Mouse (Mus musculus) heart, adult 2 months (tissue): Measurements from ENCODE around the gene Med27. TPM values are rescaled to one million over a fixed set of nuclear protein-coding genes. Genes with fewer than 3 reads are reported as not detected.

ENCODE experiments used
- DNase-seq, 2 experiments: peaks; one replicate each; pipeline ENCODE4 v3.0.0; 2021
- H3K27ac ChIP-seq: fragments of 200-600 bp; 2 replicates; pipeline ENCODE4 v1.8.1; 2022
- H3K27me3 ChIP-seq: fragments of 200-500 bp; 2 replicates; pipeline ENCODE4 v1.6.1; 2012; ENCODE audit warnings: mild to moderate bottlenecking, low read length, inconsistent platforms, mixed read lengths; ENCODE audit not compliant: control insufficient read depth, insufficient read depth
- H3K36me3 ChIP-seq: fragments of 200-500 bp; 2 replicates; pipeline ENCODE4 v1.6.1; 2012; ENCODE audit warnings: low read length, inconsistent platforms; ENCODE audit not compliant: control insufficient read depth, insufficient read depth
- H3K4me1 ChIP-seq: fragments of 200-500 bp; 2 replicates; pipeline ENCODE4 v1.6.1; 2011; ENCODE audit warnings: low read length; ENCODE audit not compliant: control insufficient read depth, insufficient read depth
- H3K4me3 ChIP-seq: fragments of 200-600 bp; 2 replicates; pipeline ENCODE4 v1.8.1; 2022
- H3K79me2 ChIP-seq: fragments of 200-500 bp; replicated peaks from 2 replicates; pipeline ENCODE4 v1.6.1; 2012; ENCODE audit warnings: mild to moderate bottlenecking, inconsistent platforms, low read length, moderate library complexity, mixed read lengths; ENCODE audit not compliant: control insufficient read depth, insufficient read depth
- H3K9ac ChIP-seq: fragments of 200-500 bp; 2 replicates; pipeline ENCODE4 v1.6.1; 2012; ENCODE audit warnings: low read depth, mild to moderate bottlenecking, control low read depth, inconsistent platforms, low read length, mixed read lengths
- CTCF ChIP-seq: fragments of 200-600 bp; IDR thresholded peaks from 2 replicates; pipeline ENCODE4 v1.8.1; 2022; ENCODE audit warnings: antibody characterized with exemption, mild to moderate bottlenecking, moderate library complexity
- EP300 ChIP-seq: fragments of 200-500 bp; IDR thresholded peaks from 2 replicates; pipeline ENCODE4 v1.6.1; 2011; ENCODE audit warnings: low read depth, low read length, control low read depth; ENCODE audit not compliant: insufficient read depth
- POLR2A ChIP-seq: fragments of 200-500 bp; IDR thresholded peaks from 2 replicates; pipeline ENCODE4 v1.6.1; 2011; ENCODE audit warnings: mild to moderate bottlenecking, low read depth, low read length, control low read depth; ENCODE audit not compliant: insufficient read depth
- whole genome bisulfite sequencing: fragments of 180-500 bp; shearing (Covaris S2); methylation state at CpG from one replicate; pipeline ENCODE4 v1.1.7; 2018; 5-methylcytosine and 5-hydroxymethylcytosine counted together
- intact Hi-C: fragments of 180-260 bp; cut with DNase I; formaldehyde crosslinking; loops from one replicate; pipeline ENCODE4 v1.15.1; 2025
- microRNA-seq, 2 experiments: library from miRNA; unstranded; fragments of <30 nt; microRNA quantifications; one replicate each; pipeline ENCODE4 v1.2.0; 2021
- polyA plus RNA-seq: library from polyadenylated mRNA; depleted of rRNA; stranded (reverse); fragments of >200 nt; gene quantifications from 2 replicates; pipeline ENCODE4 v1.2.3, GENCODE M21; 2012; rRNA removed
- total RNA-seq, 2 experiments: library from RNA; stranded (reverse); gene quantifications; 2 replicates each; pipeline ENCODE4 v1.2.3; 2021

Med27 gene
- total and polyA plus RNA-seq, 3 experiments: 15.3 to 24.0 (median 17.2) TPM

DNA sequence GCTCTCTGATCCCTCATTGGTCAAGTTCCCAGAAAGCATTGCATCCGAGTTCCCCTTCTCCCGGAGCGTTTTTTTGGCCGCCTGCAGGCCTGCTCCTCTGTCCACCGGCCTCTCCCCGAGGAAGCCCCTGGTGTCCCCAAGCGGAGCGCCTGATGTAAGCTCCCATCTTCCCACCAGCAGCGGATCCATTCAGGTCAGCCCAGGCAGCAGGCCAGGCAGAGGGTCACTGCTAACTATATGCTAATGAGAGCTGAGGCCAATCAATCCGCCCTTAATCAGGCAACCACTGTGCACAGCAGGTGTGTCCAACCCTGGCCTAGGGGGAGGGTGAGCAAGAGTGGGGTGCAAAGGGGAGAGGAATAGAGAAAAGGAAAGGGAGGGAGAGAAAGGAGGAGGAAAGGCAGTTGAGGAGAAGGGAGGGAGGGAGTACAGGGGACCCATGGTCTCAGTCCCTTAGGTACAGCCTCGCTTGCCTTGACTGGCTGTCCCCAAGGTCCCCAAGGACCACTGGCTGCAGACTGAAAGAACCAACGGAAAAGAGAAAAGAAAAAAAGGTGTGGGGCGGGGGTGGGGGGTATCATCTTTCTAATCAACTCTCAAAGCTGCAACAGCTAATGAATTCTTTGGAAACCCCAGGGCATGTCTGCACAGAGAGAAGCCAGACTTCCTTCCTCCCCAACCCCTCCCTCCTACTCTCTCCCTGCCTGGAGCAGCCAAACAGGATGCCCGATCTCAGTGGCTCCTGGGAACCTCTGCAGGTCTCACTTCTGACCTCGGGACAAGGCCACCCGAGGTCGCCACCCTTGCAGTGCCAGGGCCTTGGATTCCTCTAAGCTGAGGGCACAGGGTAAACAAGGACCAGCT, 219.2 kb downstream of the Med27 start:
- TF ChIP-seq EP300 (no peak), CTCF (no peak), POLR2A (no peak)
- H3K9ac ChIP-seq: no peak overlapping the region
- 25% methylated on average over 17 of the region's 17 CpGs for WGBS

DNA sequence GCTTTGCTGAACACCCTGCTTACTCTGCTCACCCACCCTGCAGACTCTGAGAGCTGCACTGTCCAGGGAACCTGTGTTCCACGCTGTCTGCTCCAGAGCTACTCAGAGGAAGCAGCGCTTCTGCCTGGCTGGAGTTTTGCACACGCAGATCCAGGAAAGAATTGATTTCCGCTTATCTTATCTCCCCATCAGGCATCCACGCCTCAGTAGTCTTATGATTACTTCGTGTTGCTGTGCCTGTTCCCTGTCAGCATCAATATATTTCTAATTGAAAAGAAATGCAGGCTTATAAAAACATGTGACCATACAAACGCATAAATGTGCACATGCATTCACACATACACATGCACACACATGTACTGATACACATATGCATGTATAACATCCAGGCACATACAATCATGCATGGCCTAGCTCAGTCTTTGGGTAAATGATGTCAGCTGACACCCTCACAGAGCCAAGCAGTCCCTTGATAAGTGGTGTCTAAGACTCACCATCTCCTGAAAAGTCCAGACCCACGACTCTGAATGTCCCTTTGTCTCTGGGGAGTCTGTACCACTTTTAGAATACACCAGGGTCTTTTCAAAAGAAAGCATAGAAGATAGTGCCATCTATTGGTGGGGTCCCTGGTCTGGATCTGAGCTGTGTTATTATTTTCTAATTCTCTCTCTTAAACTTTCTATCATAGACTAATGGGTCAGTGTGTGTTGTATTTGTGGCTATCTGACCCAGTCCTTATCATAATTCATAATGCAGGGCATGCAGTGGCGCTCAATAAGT, 225.5 kb downstream of the Med27 start:
- H3K4me3 ChIP-seq: no peak overlapping the region
- no peaks in the 10 kb centered on the region for H3K27me3 ChIP-seq
- DNase-seq: no peak
- H3K36me3 ChIP-seq: no peaks in the 10 kb centered on the region
- no peaks in the 10 kb centered on the region for H3K4me1 ChIP-seq
- H3K9ac ChIP-seq: no peak overlapping the region
- TF ChIP-seq EP300: no peak
- TF ChIP-seq CTCF: no peak; the same call in 1 of the 2 replicates
- TF ChIP-seq POLR2A: no peak
- no peaks in the 10 kb centered on the region for H3K79me2 ChIP-seq
- no peak overlapping the region for H3K27ac ChIP-seq
- 51% methylated on average over 9 of the region's 9 CpGs for WGBS
- intact Hi-C loops: no loop called here

More for the DNA sequence above, 219.2 kb downstream of the Med27 start:
- Histone ChIP-seq H3K4me3 (no peak overlapping the region), H3K4me1 (peaks cover 2% of the 10 kb centered on the region; the same call in 1 of the 2 replicates), H3K79me2 (no peaks in the 10 kb centered on the region), H3K36me3 (no peaks in the 10 kb centered on the region), H3K27ac (no peak overlapping the region), H3K27me3 (no peaks in the 10 kb centered on the region)
- intact Hi-C loops: no loop called here
- no peak for DNase-seq

DNA sequence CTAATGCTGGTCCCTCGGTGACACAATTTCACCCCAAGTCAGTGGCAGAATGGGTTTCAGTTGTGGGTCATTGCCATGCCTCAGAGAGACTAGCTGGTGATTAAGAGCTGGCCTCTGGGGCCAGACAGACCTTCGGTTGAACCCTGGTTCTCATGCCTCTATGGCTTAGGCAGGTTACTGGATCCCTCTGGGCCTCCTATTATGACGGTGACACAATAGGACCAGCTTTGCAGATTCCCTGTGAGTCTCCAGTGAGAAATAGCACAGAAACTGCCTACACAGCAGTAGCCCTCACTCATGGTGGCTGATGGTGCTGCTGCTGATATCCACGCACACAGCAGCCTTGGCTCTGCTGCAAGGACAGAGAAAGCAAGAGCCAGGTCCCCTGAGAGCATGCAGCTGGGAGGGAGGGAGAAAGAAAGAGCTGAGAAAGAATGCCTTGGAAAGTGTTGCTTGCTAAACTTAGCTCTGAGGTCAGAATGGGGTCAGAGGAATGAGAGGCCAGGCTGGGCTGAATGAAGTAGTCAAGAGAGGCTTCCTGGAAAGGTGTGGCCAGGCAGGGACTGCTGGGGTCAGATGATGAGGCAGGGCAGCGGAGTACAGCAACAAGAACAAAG, 226.3 kb downstream of the Med27 start:
- Histone ChIP-seq H3K27me3 (no peaks in the 10 kb centered on the region), H3K9ac (no peak overlapping the region), H3K27ac (no peak overlapping the region), H3K4me3 (no peak overlapping the region), H3K4me1 (no peaks in the 10 kb centered on the region), H3K79me2 (no peaks in the 10 kb centered on the region), H3K36me3 (no peaks in the 10 kb centered on the region)
- no peak for TF ChIP-seq CTCF
- 0 out of 2 replicates have a peak, but pooled peaks have one; percentile 20 for TF ChIP-seq EP300
- 38% methylated on average over 5 of the region's 5 CpGs for WGBS
- intact Hi-C loops: no loop called here
- DNase-seq: peak in 1 of 2 experiments; percentile 24

DNA sequence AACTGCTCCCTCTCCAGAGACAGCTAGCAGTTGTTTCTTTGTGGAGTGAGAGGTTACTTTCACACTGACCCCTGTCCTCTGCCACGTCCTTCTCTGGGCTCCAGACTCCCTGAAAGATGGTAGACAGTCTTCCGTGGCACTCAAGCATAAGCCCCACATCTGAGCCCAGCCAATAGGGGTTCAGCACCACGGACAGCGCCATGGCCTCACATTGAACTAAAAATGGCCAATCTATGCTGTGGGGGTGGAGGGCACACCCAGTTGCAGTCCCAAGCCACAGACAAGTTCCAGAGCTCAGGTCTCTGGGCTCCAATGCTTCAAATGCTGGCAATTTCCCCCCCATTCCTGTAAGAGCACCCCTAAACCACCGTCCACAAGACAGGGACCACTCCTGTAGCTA, 227.0 kb downstream of the Med27 start:
- WGBS: 11% methylated on average over 5 of the region's 5 CpGs
- H3K36me3 ChIP-seq: no peaks in the 10 kb centered on the region
- no peak overlapping the region for H3K9ac ChIP-seq
- peak; percentile 21 to 55 for DNase-seq
- no peak overlapping the region for H3K4me3 ChIP-seq
- no peaks in the 10 kb centered on the region for H3K79me2 ChIP-seq
- TF ChIP-seq CTCF: no peak
- TF ChIP-seq EP300: no peak
- TF ChIP-seq POLR2A: no peak
- no peak overlapping the region for H3K27ac ChIP-seq
- no peaks in the 10 kb centered on the region for H3K4me1 ChIP-seq
- H3K27me3 ChIP-seq: no peaks in the 10 kb centered on the region
- intact Hi-C loops: no loop called here

DNA sequence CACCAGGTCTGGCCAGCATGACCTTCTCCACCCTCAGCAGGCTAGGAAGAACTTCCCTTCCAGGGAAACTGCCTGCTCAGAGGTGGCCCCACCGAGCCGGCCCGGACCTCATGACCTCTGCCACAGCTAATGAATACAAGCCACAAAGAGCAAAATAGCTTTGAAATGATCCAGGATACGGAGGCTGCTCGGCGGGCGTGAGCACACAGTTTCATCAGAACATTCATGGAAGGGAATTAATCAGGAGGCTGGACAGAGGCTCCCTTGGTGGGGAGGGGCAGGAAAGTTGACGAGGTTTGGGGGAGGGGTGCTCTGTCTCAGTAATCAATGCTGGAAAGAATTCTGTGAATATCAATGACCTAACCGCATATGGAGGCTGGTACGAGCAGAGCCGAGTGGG, 227.6 kb downstream of the Med27 start:
- H3K27ac ChIP-seq: no peak overlapping the region
- TF ChIP-seq CTCF (no peak), EP300 (no peak), POLR2A (no peak)

More for the DNA sequence above, 227.6 kb downstream of the Med27 start:
- WGBS: 40% methylated on average over 11 of the region's 11 CpGs
- H3K79me2 ChIP-seq: no peaks in the 10 kb centered on the region
- intact Hi-C loops: no loop called here
- DNase-seq: no peak
- H3K4me1 ChIP-seq: no peaks in the 10 kb centered on the region
- H3K27me3 ChIP-seq: no peaks in the 10 kb centered on the region
- H3K36me3 ChIP-seq: no peaks in the 10 kb centered on the region
- no peak overlapping the region for H3K4me3 ChIP-seq
- no peak overlapping the region for H3K9ac ChIP-seq

Small RNAs within 50 kb of the gene (microRNA-seq; reads per million reads assigned to microRNA genes)
- gene Mir133c: 0 reads per million in 2 experiments

Other genes with a start within 250 kb of the Med27 start
- 10 to 100 TPM; 23.8 to 33.4 TPM for gene Setx, start 222.6 kb upstream of the Med27 start, total RNA-seq
- 4.0 and 7.7 TPM in 2 replicates for gene Setx, start 222.6 kb upstream of the Med27 start, polyA plus RNA-seq
- gene Ntng2, start 93.8 kb upstream of the Med27 start, total RNA-seq: 1 to 10 TPM; 7.0 to 7.9 TPM
- 9.7 and 17.1 TPM in 2 replicates for gene Ntng2, start 93.8 kb upstream of the Med27 start, polyA plus RNA-seq